Comparison of ENCODE assay signal across 8 mouse cellular contexts in genomic region chr6:101266787-101267186, GRCm38 (mm10).
DNase-seq lines count a peak whose midpoint lies in the region; ATAC-seq and TF ChIP-seq lines count a peak whose summit lies in the region.

No protein-coding gene starts in this region.

- peak; percentile 30 to 57 for DNase-seq in urinary bladder, adult 18-20 months (ENCODE audit: low spot score in 2 of 2)
- DNase-seq in urinary bladder, adult 2 months (ENCODE audit: low spot score) = no peak
- DNase-seq in embryonic facial prominence, embryonic 14.5 days (ENCODE audit: low spot score) = peak; percentile 90
- DNase-seq in heart, adult 2 months = peak; percentile 60 to 71
- peak; percentile 86 for DNase-seq in kidney, adult 2 months
- DNase-seq in limb, embryonic 10.5 days (ENCODE audit: low spot score) = peak; percentile 74
- DNase-seq in midbrain, postnatal 0 days (ENCODE audit: low spot score) = peak; percentile 78
- peak; percentile 52 for DNase-seq in telencephalon, adult 2 months (ENCODE audit: low read depth, low spot score)

- no peaks in the 10 kb centered on the region for H3K36me3 ChIP-seq in embryonic facial prominence, embryonic 14.5 days (ENCODE audit: control insufficient read depth, insufficient read depth, low read length)
- H3K36me3 ChIP-seq in heart, adult 2 months (ENCODE audit: control insufficient read depth, insufficient read depth, low read length) = no peaks in the 10 kb centered on the region
- no peaks in the 10 kb centered on the region for H3K36me3 ChIP-seq in kidney, adult 2 months (ENCODE audit: control insufficient read depth, insufficient read depth, low read length)
- H3K36me3 ChIP-seq in limb, embryonic 10.5 days = no peaks in the 10 kb centered on the region
- H3K36me3 ChIP-seq in midbrain, postnatal 0 days (ENCODE audit: insufficient read depth, low read length) = no peaks in the 10 kb centered on the region

- TF ChIP-seq EP300 in heart, adult 2 months (IDR thresholded peaks at IDR 0.05; ENCODE audit: insufficient read depth, low read depth, low read length) = peak; percentile 51; the same call in 1 of the 2 replicates

- no peaks in the 10 kb centered on the region for H3K79me2 ChIP-seq in heart, adult 2 months (replicated peaks; ENCODE audit: control insufficient read depth, insufficient read depth, low read length)

- no peak overlapping the region for H3K27ac ChIP-seq in embryonic facial prominence, embryonic 14.5 days (replicated peaks; ENCODE audit: low read depth, low read length)
- H3K27ac ChIP-seq in heart, adult 2 months = no peak overlapping the region
- no peak overlapping the region for H3K27ac ChIP-seq in kidney, adult 2 months (ENCODE audit: insufficient read depth, low read depth, low read length)
- no peak overlapping the region for H3K27ac ChIP-seq in limb, embryonic 10.5 days
- H3K27ac ChIP-seq in midbrain, postnatal 0 days (ENCODE audit: low read depth, low read length) = no peak overlapping the region

- no peaks in the 10 kb centered on the region for H3K9me3 ChIP-seq in embryonic facial prominence, embryonic 14.5 days (ENCODE audit: control insufficient read depth, low read length)
- H3K9me3 ChIP-seq in limb, embryonic 10.5 days (replicated peaks) = no peaks in the 10 kb centered on the region
- no peaks in the 10 kb centered on the region for H3K9me3 ChIP-seq in midbrain, postnatal 0 days (ENCODE audit: low read length)

- TF ChIP-seq CTCF in heart, adult 2 months (IDR thresholded peaks at IDR 0.05) = peak; percentile 94
- peak; percentile 76 for TF ChIP-seq CTCF in kidney, adult 2 months (conservative IDR thresholded peaks at IDR 0.05; ENCODE audit: insufficient read depth, insufficient read length, low read depth, low read length)
- peak; percentile 86 for TF ChIP-seq CTCF in midbrain, postnatal 0 days (IDR thresholded peaks at IDR 0.05)

- peak; percentile 35; the same call in 1 of the 2 replicates for ATAC-seq in embryonic facial prominence, embryonic 14.5 days (ENCODE audit: low read depth)
- ATAC-seq in midbrain, postnatal 0 days (ENCODE audit: low FRiP score) = no peak

- no peak overlapping the region for H3K4me2 ChIP-seq in embryonic facial prominence, embryonic 14.5 days (ENCODE audit: low read depth, low read length)
- no peak overlapping the region for H3K4me2 ChIP-seq in midbrain, postnatal 0 days (ENCODE audit: low read depth, low read length, poor library complexity, severe bottlenecking)

- TF ChIP-seq POLR2A in heart, adult 2 months (IDR thresholded peaks at IDR 0.05; ENCODE audit: insufficient read depth, low read depth, low read length) = no peak
- TF ChIP-seq POLR2A in kidney, adult 2 months (IDR thresholded peaks at IDR 0.05; ENCODE audit: low read depth, low read length) = no peak

- 8% methylated on average over 1 of the region's 1 CpGs for WGBS in embryonic facial prominence, embryonic 14.5 days
- 33% methylated on average over 1 of the region's 1 CpGs for WGBS in heart, adult 2 months
- WGBS in kidney, adult 2 months = 26% methylated on average over 1 of the region's 1 CpGs
- WGBS in limb, embryonic 10.5 days = 22% methylated on average over 1 of the region's 1 CpGs
- 45% methylated on average over 1 of the region's 1 CpGs for WGBS in midbrain, postnatal 0 days

- peaks cover 59% of the 10 kb centered on the region for H3K4me1 ChIP-seq in embryonic facial prominence, embryonic 14.5 days (ENCODE audit: control insufficient read depth, insufficient read depth, low read length)
- peaks cover 2% of the 10 kb centered on the region for H3K4me1 ChIP-seq in heart, adult 2 months (ENCODE audit: control insufficient read depth, insufficient read depth, low read length)
- H3K4me1 ChIP-seq in kidney, adult 2 months (ENCODE audit: control insufficient read depth, insufficient read depth, low read length) = peaks cover 17% of the 10 kb centered on the region; the same call in 1 of the 2 replicates
- peaks cover 87% of the 10 kb centered on the region for H3K4me1 ChIP-seq in limb, embryonic 10.5 days
- H3K4me1 ChIP-seq in midbrain, postnatal 0 days (ENCODE audit: insufficient read depth, low read length) = no peaks in the 10 kb centered on the region

- H3K9ac ChIP-seq in embryonic facial prominence, embryonic 14.5 days (ENCODE audit: low read depth, low read length) = no peak overlapping the region
- no peak overlapping the region for H3K9ac ChIP-seq in heart, adult 2 months (ENCODE audit: low read depth, low read length)
- H3K9ac ChIP-seq in midbrain, postnatal 0 days (replicated peaks; ENCODE audit: low read length, poor library complexity, severe bottlenecking) = no peak overlapping the region

- H3K27me3 ChIP-seq in embryonic facial prominence, embryonic 14.5 days (replicated peaks; ENCODE audit: control insufficient read depth, insufficient read depth, low read length) = no peaks in the 10 kb centered on the region
- H3K27me3 ChIP-seq in heart, adult 2 months (ENCODE audit: control insufficient read depth, insufficient read depth, low read length) = no peaks in the 10 kb centered on the region
- H3K27me3 ChIP-seq in kidney, adult 2 months (replicated peaks; ENCODE audit: control insufficient read depth, insufficient read depth, low read length) = no peaks in the 10 kb centered on the region
- H3K27me3 ChIP-seq in limb, embryonic 10.5 days (ENCODE audit: low read depth, poor library complexity, severe bottlenecking) = no peaks in the 10 kb centered on the region
- H3K27me3 ChIP-seq in midbrain, postnatal 0 days (ENCODE audit: insufficient read depth, low read length) = peaks cover 4% of the 10 kb centered on the region; the same call in 1 of the 2 replicates

- intact Hi-C loops in heart, adult 2 months (cut with DNase I) = loop anchor here (1.0 to 10.0 kb wide), 3 partner anchors 268 to 592 kb away; partner anchors contain the start of gene Shq1

- H3K4me3 ChIP-seq in embryonic facial prominence, embryonic 14.5 days (ENCODE audit: low read depth, low read length) = no peak overlapping the region
- no peak overlapping the region for H3K4me3 ChIP-seq in heart, adult 2 months
- H3K4me3 ChIP-seq in kidney, adult 2 months (ENCODE audit: insufficient read depth, low read depth, low read length) = no peak overlapping the region
- H3K4me3 ChIP-seq in limb, embryonic 10.5 days = no peak overlapping the region
- H3K4me3 ChIP-seq in midbrain, postnatal 0 days (ENCODE audit: low read depth, low read length) = no peak overlapping the region
